In the genomic region with DNA sequence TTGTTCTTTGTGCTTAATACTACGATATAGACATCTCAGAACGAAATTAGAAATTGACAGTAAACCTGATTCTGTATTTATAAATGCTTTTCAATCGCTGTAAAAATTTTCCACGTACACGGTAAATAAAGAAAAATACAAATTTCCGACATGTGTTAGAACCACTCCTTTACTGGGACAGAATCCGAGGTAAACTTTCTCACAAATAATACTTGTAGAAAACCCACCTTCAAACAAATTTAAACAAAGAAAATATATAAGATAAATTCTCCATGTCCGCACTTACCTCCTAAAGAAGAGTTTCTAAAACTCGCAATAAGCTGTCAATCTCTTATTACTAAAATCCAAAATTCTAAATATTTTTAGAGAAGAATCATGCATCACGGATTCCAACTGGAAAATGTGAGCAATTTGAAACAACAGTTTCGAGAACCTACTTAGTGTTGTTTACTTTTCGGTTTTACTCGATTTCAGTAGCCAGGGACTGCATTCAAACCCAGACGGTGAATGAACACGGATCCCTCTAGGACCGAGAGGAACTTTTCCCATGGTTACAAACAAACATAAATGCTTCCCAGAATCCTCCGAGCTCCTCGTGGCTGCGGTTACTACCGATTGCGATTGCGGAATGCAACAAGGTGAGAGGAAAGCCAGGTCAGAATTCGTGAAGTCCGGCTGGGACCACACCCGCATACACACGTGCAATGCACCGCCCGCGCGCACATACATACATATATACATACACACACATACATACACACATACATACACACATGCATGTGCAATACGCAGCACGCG, we compare ENCODE assay signal across 7 mouse cellular contexts. TPM values are rescaled to one million over a fixed set of nuclear protein-coding genes. Genes with fewer than 3 reads are reported as not detected.
DNase-seq lines count a peak whose midpoint lies in the region; ATAC-seq lines count a peak whose summit lies in the region.

No protein-coding gene starts in this region.

- peak; percentile 78 for DNase-seq in adrenal gland, postnatal 10 days
- peak; percentile 85 for DNase-seq in embryo, embryonic 9.5 days (ENCODE audit: extremely low spot score)
- DNase-seq in gastrocnemius, postnatal 36 days = peak; percentile 40 to 49
- peak; percentile 89 to 93 for DNase-seq in left cerebral cortex, postnatal 25 days (ENCODE audit: low spot score in 2 of 2)
- DNase-seq in mesoderm, embryonic 11.5 days (ENCODE audit: low read depth, low spot score) = peak; percentile 88
- DNase-seq in right cerebral cortex, postnatal 25 days = peak; percentile 78

- H3K4me1 ChIP-seq in intestine, embryonic 15.5 days (replicated peaks) = no peaks in the 10 kb centered on the region

- ATAC-seq in intestine, embryonic 15.5 days = peak; percentile 89

- H3K9ac ChIP-seq in intestine, embryonic 15.5 days = peak overlapping the region; percentile 72

- under 1% methylated on average over 33 of the region's 33 CpGs for WGBS in intestine, embryonic 15.5 days

- no peaks in the 10 kb centered on the region for H3K27me3 ChIP-seq in intestine, embryonic 15.5 days (replicated peaks)

- H3K4me3 ChIP-seq in intestine, embryonic 15.5 days (replicated peaks) = peak overlapping the region; percentile 68

- no peaks in the 10 kb centered on the region for H3K36me3 ChIP-seq in intestine, embryonic 15.5 days

- peak overlapping the region; percentile 63 for H3K4me2 ChIP-seq in intestine, embryonic 15.5 days (replicated peaks)

- intact Hi-C loops in gastrocnemius, postnatal 36 days (cut with DNase I) = no loop called here
- intact Hi-C loops in left cerebral cortex, postnatal 25 days (cut with DNase I) = no loop called here

- no peak overlapping the region; the same call in 1 of the 2 replicates for H3K27ac ChIP-seq in intestine, embryonic 15.5 days

- no peaks in the 10 kb centered on the region for H3K9me3 ChIP-seq in intestine, embryonic 15.5 days

RNA-seq across cellular contexts. Expression of gene Atf6, which starts 0.7 kb away (rescaled TPM):
- total RNA-seq in adrenal gland, postnatal 10 days (2021) = 10 to 100 TPM; 26.1 to 27.6 TPM
- 10 to 100 TPM; 16.3 to 18.2 TPM for total RNA-seq in gastrocnemius, postnatal 36 days (2021)
- 8.8 TPM in 2 replicates for polyA plus RNA-seq in intestine, embryonic 15.5 days (2015; fragmentation: Nextera tagmentation; extraction: Ambion mirVana)
- total RNA-seq in left cerebral cortex, postnatal 25 days (2021) = 10 to 100 TPM; 51.8 to 52.9 TPM

RNA-seq across cellular contexts. Expression of gene Gm26620, which starts 16.6 kb away (rescaled TPM):
- total RNA-seq in adrenal gland, postnatal 10 days (2021) = under 1 TPM; 0.45 to 0.76 TPM
- total RNA-seq in gastrocnemius, postnatal 36 days (2021) = under 1 TPM in 1 of 2 experiments, not detected in 1; 0.54 TPM
- polyA plus RNA-seq in intestine, embryonic 15.5 days (2015; fragmentation: Nextera tagmentation; extraction: Ambion mirVana) = 2.2 and 2.4 TPM in 2 replicates
- 1 to 10 TPM in 1 of 2 experiments, under 1 TPM in 1; 0.43 to 1.4 TPM for total RNA-seq in left cerebral cortex, postnatal 25 days (2021)

RNA-seq across cellular contexts. Expression of gene Dusp12, which starts 17.0 kb away (rescaled TPM):
- 10 to 100 TPM; 14.0 to 17.7 TPM for total RNA-seq in adrenal gland, postnatal 10 days (2021)
- total RNA-seq in gastrocnemius, postnatal 36 days (2021) = 1 to 10 TPM; 3.6 to 4.1 TPM
- polyA plus RNA-seq in intestine, embryonic 15.5 days (2015; fragmentation: Nextera tagmentation; extraction: Ambion mirVana) = 61.1 and 62.9 TPM in 2 replicates
- 10 to 100 TPM; 14.4 to 17.9 TPM for total RNA-seq in left cerebral cortex, postnatal 25 days (2021)

RNA-seq across cellular contexts. Expression of gene Fcrlb, which starts 44.4 kb away (rescaled TPM):
- total RNA-seq in adrenal gland, postnatal 10 days (2021) = under 1 TPM in 1 of 2 experiments, not detected in 1; 0.24 TPM
- total RNA-seq in gastrocnemius, postnatal 36 days (2021) = not detected
- 0.11 and 0.16 TPM in 2 replicates for polyA plus RNA-seq in intestine, embryonic 15.5 days (2015; fragmentation: Nextera tagmentation; extraction: Ambion mirVana)
- total RNA-seq in left cerebral cortex, postnatal 25 days (2021) = under 1 TPM; 0.34 to 0.37 TPM

RNA-seq across cellular contexts. Expression of gene Fcrla, which starts 59.1 kb away (rescaled TPM):
- total RNA-seq in adrenal gland, postnatal 10 days (2021) = 1 to 10 TPM; 3.0 to 3.2 TPM
- total RNA-seq in gastrocnemius, postnatal 36 days (2021) = under 1 TPM in 1 of 2 experiments, not detected in 1; 0.20 TPM
- not detected in 2 replicates for polyA plus RNA-seq in intestine, embryonic 15.5 days (2015; fragmentation: Nextera tagmentation; extraction: Ambion mirVana)
- not detected for total RNA-seq in left cerebral cortex, postnatal 25 days (2021)
